Mouse (Mus musculus) ES-E14 (cell line): ENCODE data around the gene Fbxl17. TPM values are rescaled to one million over a fixed set of nuclear protein-coding genes. Genes with fewer than 3 reads are reported as not detected.

Source experiments
- DNase-seq: peaks from one replicate; pipeline ENCODE4 v3.0.0-alpha.2; 2013; ENCODE audit warnings: low read depth, low spot score
- H3K27ac ChIP-seq: 2 replicates; pipeline ENCODE4 v1.5.1; 2012; ENCODE audit warnings: low read depth, mild to moderate bottlenecking, low read length, moderate library complexity, mixed read lengths; ENCODE audit not compliant: poor library complexity, insufficient read depth, severe bottlenecking
- H3K36me3 ChIP-seq: 2 replicates; pipeline ENCODE4 v1.6.1; 2012; ENCODE audit warnings: mild to moderate bottlenecking, low read length, moderate library complexity, mixed read lengths; ENCODE audit not compliant: control insufficient read depth, poor library complexity, insufficient read depth, severe bottlenecking
- H3K4me1 ChIP-seq, 2 experiments: fragments of 150-350 bp in 1 of 2; sonication (generic) in 1 of 2; 2 replicates each; pipeline ENCODE4 v1.6.1; 2012; ENCODE audit warnings: low read length in 2 of 2, mild to moderate bottlenecking in 1 of 2, mixed read lengths in 1 of 2; ENCODE audit not compliant: control insufficient read depth in 2 of 2, insufficient read depth in 2 of 2, poor library complexity in 1 of 2
- H3K4me3 ChIP-seq, 2 experiments: fragments of 150-350 bp in 1 of 2; sonication (generic) in 1 of 2; 2 replicates each; pipeline ENCODE4 v1.5.1; 2012; ENCODE audit warnings: low read length in 2 of 2, low read depth in 1 of 2, mild to moderate bottlenecking in 1 of 2, mixed read lengths in 1 of 2; ENCODE audit not compliant: insufficient read depth in 1 of 2, poor library complexity in 1 of 2, severe bottlenecking in 1 of 2
- H3K9ac ChIP-seq: 2 replicates; pipeline ENCODE4 v1.6.1; 2012; ENCODE audit warnings: low read depth, mild to moderate bottlenecking, low read length, mixed read lengths; ENCODE audit not compliant: poor library complexity, insufficient read depth, severe bottlenecking
- H3K9me3 ChIP-seq: fragments of 150-350 bp; sonication (generic); 2 replicates; pipeline ENCODE4 v1.6.1; 2012; ENCODE audit warnings: low read depth, mild to moderate bottlenecking, low read length; ENCODE audit not compliant: control insufficient read depth, insufficient read depth
- CHD2 ChIP-seq: IDR thresholded peaks from 2 replicates; pipeline ENCODE4 v1.6.1; 2014; ENCODE audit warnings: mild to moderate bottlenecking, low read depth, low read length, inconsistent platforms
- HCFC1 ChIP-seq: IDR thresholded peaks from 2 replicates; pipeline ENCODE4 v1.6.1; 2012; ENCODE audit warnings: low read length, inconsistent platforms, borderline replicate concordance; ENCODE audit not compliant: insufficient read depth
- MAFK ChIP-seq: IDR thresholded peaks from 2 replicates; pipeline ENCODE4 v1.6.1; 2014; ENCODE audit warnings: mild to moderate bottlenecking, low read depth, low read length, inconsistent platforms; ENCODE audit not compliant: insufficient read depth
- ZC3H11A ChIP-seq: IDR thresholded peaks from 2 replicates; pipeline ENCODE4 v1.6.1; 2012; ENCODE audit warnings: low read depth, mild to moderate bottlenecking, inconsistent platforms, low read length, borderline replicate concordance
- ZNF384 ChIP-seq: IDR thresholded peaks from 2 replicates; pipeline ENCODE4 v1.6.1; 2012; ENCODE audit warnings: low read depth, low read length, inconsistent platforms
- in situ Hi-C, 2 experiments: fragments of 600-800 bp; cut with MboI; formaldehyde crosslinking; loops; one replicate each; pipeline ENCODE4 v1.15.1; 2025; ENCODE audit warnings: low sequenced_read_pairs in 2 of 2, inconsistent platforms in 1 of 2; ENCODE audit not compliant: unreplicated experiment in 2 of 2
- total RNA-seq: library from RNA; depleted of rRNA; stranded (reverse); fragments of 300-350 nt; gene quantifications from 2 replicates; pipeline ENCODE4 v1.2.3, GENCODE M21; 2012

Fbxl17 gene
- total RNA-seq, 1 experiment: 5.6 TPM

GRCm38 (mm10) chr17:63235821-63236220 lies 264.0 kb downstream of the Fbxl17 start:
- DNase-seq: no peak
- Histone ChIP-seq H3K4me1 (no peaks in the 10 kb centered on the region), H3K9me3 (no peaks in the 10 kb centered on the region), H3K9ac (no peak overlapping the region), H3K4me3 (no peak overlapping the region), H3K27ac (no peak overlapping the region), H3K36me3 (no peaks in the 10 kb centered on the region)
- in situ Hi-C loops: no loop called here
- TF ChIP-seq ZNF384: no peak

- in situ Hi-C loops: no loop called here
- Histone ChIP-seq H3K9me3 (no peaks in the 10 kb centered on the region), H3K36me3 (no peaks in the 10 kb centered on the region), H3K27ac (no peak overlapping the region), H3K9ac (no peak overlapping the region), H3K4me1 (no peaks in the 10 kb centered on the region), H3K4me3 (no peak overlapping the region)
- no peak for DNase-seq
- TF ChIP-seq ZNF384 (no peak), HCFC1 (no peak), ZC3H11A (no peak), CHD2 (no peak), MAFK (no peak)
Measured at GRCm38 (mm10) chr17:63229111-63229510, 270.7 kb downstream of the Fbxl17 start.

DNA sequence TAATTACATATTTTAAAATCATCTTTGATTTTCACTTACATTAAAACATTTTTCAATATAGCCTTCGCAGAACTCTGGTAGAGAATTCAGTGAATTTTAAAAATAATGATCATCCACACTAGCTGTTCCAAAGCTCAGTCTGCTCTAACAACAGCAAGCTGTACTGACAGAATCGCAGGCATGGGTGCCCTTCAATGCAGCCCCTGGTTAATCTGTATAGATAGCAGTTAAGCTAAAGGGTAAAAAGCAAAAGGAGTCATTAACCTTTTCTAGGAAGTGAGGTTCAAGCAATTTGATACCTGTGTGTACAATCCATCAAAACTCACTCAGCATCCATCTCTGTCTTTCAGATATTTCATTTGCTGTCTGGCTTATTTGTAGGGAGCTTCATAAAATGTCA lies 273.4 kb downstream of the Fbxl17 start:
- in situ Hi-C loops: no loop called here
- H3K4me3 ChIP-seq: no peak overlapping the region
- H3K9me3 ChIP-seq: no peaks in the 10 kb centered on the region

DNA sequence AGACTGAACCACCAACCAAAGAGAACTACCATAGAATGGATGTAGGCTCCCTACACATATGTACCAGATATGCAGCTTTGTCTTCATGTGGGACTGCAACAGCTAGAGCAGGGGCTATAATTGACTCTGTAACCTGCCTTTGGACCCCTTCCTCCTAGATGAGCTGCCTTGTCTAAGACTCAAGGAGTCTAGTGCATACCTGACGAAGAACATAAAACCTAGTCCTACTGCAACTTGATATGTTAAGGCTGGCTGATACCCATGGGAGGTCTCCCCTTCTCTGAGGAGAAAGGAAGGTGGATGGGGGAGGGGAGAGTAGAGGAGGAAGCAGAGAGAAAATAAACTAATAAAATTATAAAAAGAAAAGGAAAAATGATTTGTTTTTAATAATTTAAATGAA lies 273.9 kb downstream of the Fbxl17 start:
- TF ChIP-seq CHD2 (no peak), MAFK (no peak), ZC3H11A (no peak), HCFC1 (no peak), ZNF384 (no peak)
- Histone ChIP-seq H3K4me1 (no peaks in the 10 kb centered on the region), H3K27ac (no peak overlapping the region), H3K9ac (no peak overlapping the region), H3K4me3 (no peak overlapping the region), H3K9me3 (no peaks in the 10 kb centered on the region), H3K36me3 (no peaks in the 10 kb centered on the region)
- DNase-seq: no peak
- in situ Hi-C loops: no loop called here

More for the DNA sequence above, 273.4 kb downstream of the Fbxl17 start:
- no peaks in the 10 kb centered on the region for H3K4me1 ChIP-seq
- TF ChIP-seq ZNF384 (no peak), HCFC1 (no peak), ZC3H11A (no peak), MAFK (no peak), CHD2 (no peak)
- H3K9ac ChIP-seq: no peak overlapping the region
- DNase-seq: no peak
- no peaks in the 10 kb centered on the region for H3K36me3 ChIP-seq
- H3K27ac ChIP-seq: no peak overlapping the region

DNA sequence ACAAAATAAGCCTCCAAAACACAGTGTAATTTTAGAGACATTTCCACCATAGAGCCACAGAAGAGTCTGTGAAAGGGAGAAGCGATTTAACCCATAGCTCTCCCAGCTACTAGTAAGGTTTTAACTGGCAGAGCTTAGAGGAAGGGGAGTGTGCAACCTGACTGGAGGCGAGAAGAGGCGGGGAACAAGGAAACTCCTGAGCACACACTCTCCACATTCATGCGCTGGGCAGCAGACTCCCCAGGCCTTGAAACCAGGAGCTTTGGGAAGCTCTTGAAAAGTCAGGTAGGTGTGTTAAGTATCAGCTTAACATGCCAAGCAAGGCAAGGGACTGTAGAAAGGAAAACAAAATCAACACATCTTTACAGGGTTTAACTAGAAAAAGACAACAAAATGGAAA lies 276.1 kb downstream of the Fbxl17 start:
- no peak for DNase-seq
- H3K27ac ChIP-seq: no peak overlapping the region
- no peaks in the 10 kb centered on the region for H3K9me3 ChIP-seq
- no peak overlapping the region for H3K9ac ChIP-seq
- no peaks in the 10 kb centered on the region for H3K36me3 ChIP-seq
- in situ Hi-C loops: no loop called here
- no peak for TF ChIP-seq MAFK
- no peak for TF ChIP-seq ZNF384
- no peak for TF ChIP-seq CHD2
- TF ChIP-seq ZC3H11A: no peak
- no peaks in the 10 kb centered on the region for H3K4me1 ChIP-seq
- no peak overlapping the region for H3K4me3 ChIP-seq
